Mouse (Mus musculus): Measurements from ENCODE around the gene Adpgk.

- TF ChIP-seq CTCF (conservative IDR thresholded peaks at IDR 0.05; ENCODE audit: low read length): no peak
- no peak for TF ChIP-seq NANOG (IDR thresholded peaks at IDR 0.05; ENCODE audit: borderline replicate concordance, low read length)
These were observed 46.2 kb upstream of the Adpgk start for GRCm38 (mm10) chr9:59245181-59245580.
